Mouse (Mus musculus): ENCODE measurements around the gene Elfn1.

The Elfn1 gene

GRCm38 (mm10) chr5:139907714-139908242 is at the start of gene Elfn1:
Gene Elfn1, plus strand, starts transcription at chr5:139907943.
- peak; percentile 41 for DNase-seq

- DNase-seq: peak; percentile 15
These were observed 47.2 kb upstream of the Elfn1 start for GRCm38 (mm10) chr5:139860328-139861104.

GRCm38 (mm10) chr5:139862759-139863158 is 45.0 kb upstream of the Elfn1 start:
- DNase-seq: no peak

- DNase-seq: no peak
These were observed 36.9 kb upstream of the Elfn1 start for GRCm38 (mm10) chr5:139870886-139871285.

GRCm38 (mm10) chr5:139871526-139871925 is 36.2 kb upstream of the Elfn1 start:
- no peak for DNase-seq

- DNase-seq: no peak
These were observed 30.2 kb upstream of the Elfn1 start for GRCm38 (mm10) chr5:139877563-139877962.

- DNase-seq: no peak
These were observed 28.0 kb upstream of the Elfn1 start for GRCm38 (mm10) chr5:139879694-139880093.

- no peak for DNase-seq
These were observed 26.6 kb upstream of the Elfn1 start for GRCm38 (mm10) chr5:139881161-139881560.

GRCm38 (mm10) chr5:139888624-139889023 is 19.1 kb upstream of the Elfn1 start:
- DNase-seq: no peak

- DNase-seq: no peak
These were observed 18.4 kb upstream of the Elfn1 start for GRCm38 (mm10) chr5:139889370-139889769.

- DNase-seq: peak; percentile 48
These were observed 15.3 kb upstream of the Elfn1 start for GRCm38 (mm10) chr5:139892326-139892994.

GRCm38 (mm10) chr5:139892995-139893345 is 14.8 kb upstream of the Elfn1 start:
- peak; percentile 39 for DNase-seq

- DNase-seq: peak; percentile 48
These were observed 13.7 kb upstream of the Elfn1 start for GRCm38 (mm10) chr5:139894025-139894508.

GRCm38 (mm10) chr5:139899044-139899443 is 8.7 kb upstream of the Elfn1 start:
- no peak for DNase-seq

- DNase-seq: no peak
These were observed 2.6 kb upstream of the Elfn1 start for GRCm38 (mm10) chr5:139905121-139905520.

- no peak for DNase-seq
These were observed 1.2 kb upstream of the Elfn1 start for GRCm38 (mm10) chr5:139906507-139906906.

GRCm38 (mm10) chr5:139907241-139907640 is 502 bp upstream of the Elfn1 start:
- DNase-seq: peak; percentile 89

GRCm38 (mm10) chr5:139908243-139908810 is 584 bp downstream of the Elfn1 start:
- peak; percentile 69 for DNase-seq

- DNase-seq: peak; percentile 68
These were observed 1.3 kb downstream of the Elfn1 start for GRCm38 (mm10) chr5:139908811-139909627.

- peak; percentile 60 for DNase-seq
These were observed 2.2 kb downstream of the Elfn1 start for GRCm38 (mm10) chr5:139909710-139910550.

GRCm38 (mm10) chr5:139910755-139911300 is 3.1 kb downstream of the Elfn1 start:
- DNase-seq: no peak
